Mouse (Mus musculus) MEL (cell line): ENCODE data around the gene Msrb1.

ENCODE experiments used
- BHLHE40 ChIP-seq: IDR thresholded peaks from 2 replicates; pipeline ENCODE4 v1.6.1; 2012; ENCODE audit warnings: low read depth, mild to moderate bottlenecking, inconsistent platforms, low read length, improper control_type of control experiment, borderline replicate concordance
- CTCF ChIP-seq, 3 experiments: IDR thresholded peaks in 2 of 3; conservative IDR thresholded peaks in 1 of 3; 2 replicates each; pipeline ENCODE4 v1.5.1; 2011 to 2012; ENCODE audit warnings: low read length in 3 of 3, low read depth in 2 of 3, mild to moderate bottlenecking in 2 of 3, improper control_type of control experiment in 1 of 3, inconsistent platforms in 1 of 3, mixed read lengths in 1 of 3, moderate library complexity in 1 of 3; ENCODE audit not compliant: control insufficient read depth in 1 of 3, insufficient read depth in 1 of 3, poor library complexity in 1 of 3, severe bottlenecking in 1 of 3
- EP300 ChIP-seq, 2 experiments: IDR thresholded peaks; 2 replicates each; pipeline ENCODE4 v1.6.1; 2011; ENCODE audit warnings: improper control_type of control experiment in 2 of 2, low read length in 2 of 2, low read depth in 1 of 2, mild to moderate bottlenecking in 1 of 2
- GATA1 ChIP-seq: IDR thresholded peaks from 2 replicates; pipeline ENCODE4 v1.6.1; 2011; ENCODE audit warnings: low read depth, low read length, improper control_type of control experiment
- KAT2A ChIP-seq: conservative IDR thresholded peaks from 2 replicates; pipeline ENCODE4 v1.6.1; 2012; ENCODE audit warnings: low read depth, low read length, improper control_type of control experiment, inconsistent platforms
- MAX ChIP-seq: IDR thresholded peaks from 2 replicates; pipeline ENCODE4 v1.6.1; 2011; ENCODE audit warnings: low read length, improper control_type of control experiment
- MAZ ChIP-seq: IDR thresholded peaks from 2 replicates; pipeline ENCODE4 v1.6.1; 2012; ENCODE audit warnings: low read depth, mild to moderate bottlenecking, inconsistent platforms, low read length, improper control_type of control experiment
- POLR2A ChIP-seq, 2 experiments: IDR thresholded peaks; 2 replicates each; pipeline ENCODE4 v1.6.1; 2011 to 2012; ENCODE audit warnings: low read length in 2 of 2, mild to moderate bottlenecking in 2 of 2, control low read depth in 1 of 2, improper control_type of control experiment in 1 of 2, low read depth in 1 of 2, moderate library complexity in 1 of 2; ENCODE audit not compliant: control insufficient read depth in 1 of 2, insufficient read depth in 1 of 2, poor library complexity in 1 of 2
- POLR2AphosphoS2 ChIP-seq: IDR thresholded peaks from 2 replicates; pipeline ENCODE4 v1.6.1; 2011; ENCODE audit warnings: low read length, improper control_type of control experiment
- RCOR1 ChIP-seq: IDR thresholded peaks from 2 replicates; pipeline ENCODE4 v1.6.1; 2012; ENCODE audit warnings: low read depth, mild to moderate bottlenecking, inconsistent platforms, low read length, improper control_type of control experiment
- UBTF ChIP-seq: IDR thresholded peaks from 2 replicates; pipeline ENCODE4 v1.6.1; 2012; ENCODE audit warnings: low read depth, mild to moderate bottlenecking, inconsistent platforms, low read length, improper control_type of control experiment, moderate library complexity, borderline replicate concordance; ENCODE audit not compliant: insufficient read depth
- USF1 ChIP-seq: IDR thresholded peaks from 2 replicates; pipeline ENCODE4 v1.6.1; 2014; ENCODE audit warnings: low read depth, mild to moderate bottlenecking, inconsistent platforms, low read length, improper control_type of control experiment, moderate library complexity
- USF2 ChIP-seq, 2 experiments: IDR thresholded peaks; 2 replicates each; pipeline ENCODE4 v1.6.1; 2011 to 2012; ENCODE audit warnings: improper control_type of control experiment in 2 of 2, low read length in 2 of 2, borderline replicate concordance in 1 of 2, inconsistent platforms in 1 of 2, low read depth in 1 of 2, mild to moderate bottlenecking in 1 of 2; ENCODE audit not compliant: insufficient read depth in 1 of 2
- ZC3H11A ChIP-seq: IDR thresholded peaks from 2 replicates; pipeline ENCODE4 v1.6.1; 2012; ENCODE audit warnings: low read depth, mild to moderate bottlenecking, inconsistent platforms, low read length, improper control_type of control experiment

GRCm38 (mm10) chr17:24699473-24699872, 37.0 kb upstream of the Msrb1 start:
- TF ChIP-seq CTCF (IDR thresholded peaks at IDR 0.05 in 2 of 3, conservative IDR thresholded peaks at IDR 0.05 in 1 of 3; ENCODE audit: control insufficient read depth in 1 of 3, insufficient read depth in 1 of 3, low read depth in 2 of 3, low read length in 3 of 3, poor library complexity in 1 of 3, severe bottlenecking in 1 of 3) = no peak
- no peak for TF ChIP-seq MAX
- TF ChIP-seq KAT2A = no peak
- no peak; a peak in 1 of 4 replicates for TF ChIP-seq POLR2A (IDR thresholded peaks at IDR 0.05; ENCODE audit: control insufficient read depth in 1 of 2, insufficient read depth in 1 of 2, low read depth in 1 of 2, low read length in 2 of 2, poor library complexity in 1 of 2)
- no peak for TF ChIP-seq GATA1
- TF ChIP-seq USF2 (IDR thresholded peaks at IDR 0.05; ENCODE audit: borderline replicate concordance in 1 of 2, insufficient read depth in 1 of 2, low read depth in 1 of 2, low read length in 2 of 2) = no peak
- no peak for TF ChIP-seq EP300 (IDR thresholded peaks at IDR 0.05; ENCODE audit: low read depth in 1 of 2, low read length in 2 of 2)
- TF ChIP-seq MAZ = no peak
- TF ChIP-seq USF1 = no peak
- TF ChIP-seq POLR2AphosphoS2 = no peak
- no peak for TF ChIP-seq ZC3H11A
- no peak for TF ChIP-seq UBTF
- TF ChIP-seq RCOR1 = no peak
- TF ChIP-seq BHLHE40 = no peak
